Mouse (Mus musculus) embryonic facial prominence, embryonic 14.5 days (tissue): Measurements from ENCODE around the gene Hoxd13. TPM values are rescaled to one million over a fixed set of nuclear protein-coding genes. Genes with fewer than 3 reads are reported as not detected.
A peak's percentile ranks its signal among the peaks of the same experiment; 100 is the strongest.

ENCODE experiments used
- ATAC-seq: fragments of 200-750 bp; cut with Nextera tagmentation; 2 replicates; pipeline ENCODE4 v1.8.0; 2017; ENCODE audit warnings: low read depth, moderate number of reproducible peaks, moderate TSS enrichment
- DNase-seq: peaks from one replicate; pipeline ENCODE4 v3.0.0-alpha.2; 2015; ENCODE audit warnings: low spot score
- H3K27ac ChIP-seq: fragments of 300-500 bp; sonication (generic); replicated peaks from 2 replicates; pipeline ENCODE4 v1.5.1; 2014; ENCODE audit warnings: low read depth, mild to moderate bottlenecking, low read length, moderate library complexity
- H3K27me3 ChIP-seq: fragments of 300-500 bp; sonication (generic); replicated peaks from 2 replicates; pipeline ENCODE4 v1.6.1; 2014; ENCODE audit warnings: low read length; ENCODE audit not compliant: control insufficient read depth, insufficient read depth
- H3K36me3 ChIP-seq: fragments of 300-500 bp; sonication (generic); 2 replicates; pipeline ENCODE4 v1.6.1; 2014; ENCODE audit warnings: low read length, mixed read lengths; ENCODE audit not compliant: control insufficient read depth, insufficient read depth
- H3K4me1 ChIP-seq: fragments of 300-500 bp; sonication (generic); 2 replicates; pipeline ENCODE4 v1.6.1; 2014; ENCODE audit warnings: antibody characterized with exemption, low read length; ENCODE audit not compliant: control insufficient read depth, insufficient read depth
- H3K4me2 ChIP-seq: fragments of 300-500 bp; sonication (generic); 2 replicates; pipeline ENCODE4 v1.6.1; 2014; ENCODE audit warnings: low read depth, mild to moderate bottlenecking, low read length, moderate library complexity, mixed read lengths
- H3K4me3 ChIP-seq: fragments of 300-500 bp; sonication (generic); 2 replicates; pipeline ENCODE4 v1.5.1; 2014; ENCODE audit warnings: low read depth, mild to moderate bottlenecking, low read length
- H3K9ac ChIP-seq: fragments of 300-500 bp; sonication (generic); 2 replicates; pipeline ENCODE4 v1.6.1; 2014; ENCODE audit warnings: low read depth, mild to moderate bottlenecking, low read length, moderate library complexity, mixed read lengths
- H3K9me3 ChIP-seq: fragments of 300-500 bp; sonication (generic); 2 replicates; pipeline ENCODE4 v1.6.1; 2016; ENCODE audit warnings: low read length; ENCODE audit not compliant: control insufficient read depth
- WGBS: fragments of 180-500 bp; shearing (Covaris S2); extraction: QIAGEN DNeasy Blood & Tissue Kit; methylation state at CpG from one replicate; pipeline ENCODE4 v1.1.7; 2014; 5-methylcytosine and 5-hydroxymethylcytosine counted together
- polyA plus RNA-seq: library from polyadenylated mRNA; unstranded; fragments of >200 nt; fragmentation: Nextera tagmentation; extraction: Ambion mirVana; gene quantifications from 2 replicates; pipeline ENCODE4 v1.2.1, GENCODE M21; 2014

Gene Hoxd13
- polyA plus RNA-seq, 1 experiment from 2014 or later, result not detected

- Histone ChIP-seq H3K27me3 (peaks cover 97% of the 10 kb centered on the region), H3K9me3 (no peaks in the 10 kb centered on the region), H3K36me3 (no peaks in the 10 kb centered on the region), H3K4me2 (no peak overlapping the region), H3K4me3 (no peak overlapping the region), H3K4me1 (0 out of 2 replicates have a peak, but pooled peaks cover 4% of the 10 kb centered on the region), H3K27ac (no peak overlapping the region), H3K9ac (no peak overlapping the region)
- WGBS, result 1% methylated on average over 27 of the region's 27 CpGs
- no peak for ATAC-seq
- no peak for DNase-seq
Measured at GRCm38 (mm10) chr2:74686988-74687697, 19.0 kb downstream of the Hoxd13 start.

- no peaks in the 10 kb centered on the region for H3K9me3 ChIP-seq
- DNase-seq (no peak), ATAC-seq (no peak)
- no peak overlapping the region for H3K9ac ChIP-seq
- peaks cover 97% of the 10 kb centered on the region for H3K27me3 ChIP-seq
- H3K4me3 ChIP-seq, result no peak overlapping the region
- WGBS, result 1% methylated on average over 31 of the region's 31 CpGs
- no peak overlapping the region for H3K4me2 ChIP-seq
- H3K4me1 ChIP-seq, result 0 out of 2 replicates have a peak, but pooled peaks cover 1% of the 10 kb centered on the region
- H3K27ac ChIP-seq, result no peak overlapping the region
- no peaks in the 10 kb centered on the region for H3K36me3 ChIP-seq
Measured at GRCm38 (mm10) chr2:74687698-74688555, 19.8 kb downstream of the Hoxd13 start.

- no peak for DNase-seq
- H3K27ac ChIP-seq, result no peak overlapping the region
- no peak overlapping the region for H3K4me3 ChIP-seq
- no peak for ATAC-seq
- no peaks in the 10 kb centered on the region for H3K4me1 ChIP-seq
- H3K9ac ChIP-seq, result no peak overlapping the region
- WGBS, result 4% methylated on average over 12 of the region's 12 CpGs
- peaks cover 97% of the 10 kb centered on the region for H3K27me3 ChIP-seq
- H3K9me3 ChIP-seq, result no peaks in the 10 kb centered on the region
- no peak overlapping the region for H3K4me2 ChIP-seq
- no peaks in the 10 kb centered on the region for H3K36me3 ChIP-seq
Measured at GRCm38 (mm10) chr2:74688795-74689573, 20.9 kb downstream of the Hoxd13 start.

GRCm38 (mm10) chr2:74689574-74690337 lies 21.6 kb downstream of the Hoxd13 start:
- no peak overlapping the region for H3K9ac ChIP-seq
- WGBS, result 2% methylated on average over 24 of the region's 24 CpGs

GRCm38 (mm10) chr2:74690338-74690716 lies 22.2 kb downstream of the Hoxd13 start:
- H3K36me3 ChIP-seq, result no peaks in the 10 kb centered on the region
- no peak overlapping the region for H3K9ac ChIP-seq
- WGBS, result 8% methylated on average over 8 of the region's 8 CpGs
- no peak overlapping the region for H3K27ac ChIP-seq
- no peak overlapping the region for H3K4me2 ChIP-seq
- H3K9me3 ChIP-seq, result no peaks in the 10 kb centered on the region
- no peaks in the 10 kb centered on the region for H3K4me1 ChIP-seq
- no peak for DNase-seq
- ATAC-seq, result no peak
- peaks cover 97% of the 10 kb centered on the region for H3K27me3 ChIP-seq
- H3K4me3 ChIP-seq, result no peak overlapping the region

More at GRCm38 (mm10) chr2:74689574-74690337, 21.6 kb downstream of the Hoxd13 start:
- Histone ChIP-seq H3K27me3 (peaks cover 97% of the 10 kb centered on the region), H3K4me3 (no peak overlapping the region), H3K4me2 (no peak overlapping the region), H3K27ac (no peak overlapping the region), H3K4me1 (no peaks in the 10 kb centered on the region), H3K36me3 (no peaks in the 10 kb centered on the region), H3K9me3 (no peaks in the 10 kb centered on the region)
- no peak for ATAC-seq
- no peak for DNase-seq

- no peak within 1 kb of the TSS for H3K9ac ChIP-seq
Measured at GRCm38 (mm10) chr2:74691022-74691951, 23.2 kb downstream of the Hoxd13 start, which contains the start of gene Hoxd10. TSS of gene Hoxd10 (plus strand) at chr2:74691924.

GRCm38 (mm10) chr2:74691995-74692807 lies 24.1 kb downstream of the Hoxd13 start:
- DNase-seq (no peak), ATAC-seq (no peak)
- H3K36me3 ChIP-seq, result no peaks in the 10 kb centered on the region
- peak overlapping the region; percentile 22 for H3K4me3 ChIP-seq
- H3K4me1 ChIP-seq, result no peaks in the 10 kb centered on the region
- H3K9ac ChIP-seq, result no peak overlapping the region
- no peaks in the 10 kb centered on the region for H3K9me3 ChIP-seq
- H3K27ac ChIP-seq, result no peak overlapping the region
- H3K27me3 ChIP-seq, result peaks cover 98% of the 10 kb centered on the region
- 6% methylated on average over 34 of the region's 35 CpGs for WGBS
- H3K4me2 ChIP-seq, result no peak overlapping the region

More at GRCm38 (mm10) chr2:74691022-74691951, 23.2 kb downstream of the Hoxd13 start, which contains the start of gene Hoxd10:
- no peaks in the 10 kb centered on the region for H3K4me1 ChIP-seq
- peak within 1 kb of the TSS; percentile 22 for H3K4me3 ChIP-seq
- peaks cover 98% of the 10 kb centered on the region for H3K27me3 ChIP-seq
- H3K4me2 ChIP-seq, result peak within 1 kb of the TSS; percentile 36; the same call in 1 of the 2 replicates
- H3K27ac ChIP-seq, result no peak within 1 kb of the TSS
- DNase-seq, result peak; percentile 75
- H3K36me3 ChIP-seq, result no peaks in the 10 kb centered on the region
- WGBS, result 1% methylated on average over 49 of the region's 56 CpGs
- ATAC-seq, result peak; percentile 66; the same call in 1 of the 2 replicates
- no peaks in the 10 kb centered on the region for H3K9me3 ChIP-seq
